Mouse (Mus musculus) MEL (cell line): ENCODE data around the gene Ly6g5b. TPM values are rescaled to one million over a fixed set of nuclear protein-coding genes. Genes with fewer than 3 reads are reported as not detected.

Source experiments
- polyA plus RNA-seq, 2 experiments: library from polyadenylated mRNA; stranded (reverse) in 1 of 2; unstranded in 1 of 2; fragments of >175 nt in 1 of 2; fragments of >200 nt in 1 of 2; gene quantifications; 2 replicates each; pipeline versions ENCODE4 v1.2.1 to v1.2.4; 2012; ENCODE audit warnings: low replicate concordance in 2 of 2, low read depth in 1 of 2; ENCODE audit not compliant: insufficient read length in 2 of 2, insufficient read depth in 1 of 2, missing spikeins in 1 of 2
- total RNA-seq: library from RNA; depleted of rRNA; stranded (reverse); fragments of 300-350 nt; gene quantifications from 2 replicates; pipeline ENCODE4 v1.2.3, GENCODE M21; 2012; rRNA removed

Ly6g5b gene
- total and polyA plus RNA-seq, 3 experiments, result 0.65 to 1.4 TPM; not detected in 1

Other genes starting within 250 kb of the Ly6g5b start
Only the 30 nearest of the 42 such genes appear.
- gene Hspa1l, start 142.7 kb downstream of the Ly6g5b start, total RNA-seq, result 0.07 and 0.15 TPM in 2 replicates
- 1 to 10 TPM in 1 of 2 experiments, not detected in 1; 1.6 TPM for gene Hspa1l, start 142.7 kb downstream of the Ly6g5b start, polyA plus RNA-seq
- 50.6 and 57.9 TPM in 2 replicates for gene Lsm2, start 133.6 kb downstream of the Ly6g5b start, total RNA-seq
- gene Lsm2, start 133.6 kb downstream of the Ly6g5b start, polyA plus RNA-seq, result 100 to 1,000 TPM in 1 of 2 experiments, not detected in 1; 180 TPM
- gene Vars, start 114.4 kb downstream of the Ly6g5b start, total RNA-seq, result 149 and 158 TPM in 2 replicates
- gene Vars, start 114.4 kb downstream of the Ly6g5b start, polyA plus RNA-seq, result 100 to 1,000 TPM in 1 of 2 experiments, not detected in 1; 251 TPM
- gene Vwa7, start 98.8 kb downstream of the Ly6g5b start, total RNA-seq, result 9.7 and 10.4 TPM in 2 replicates
- 1 to 10 TPM in 1 of 2 experiments, not detected in 1; 9.8 TPM for gene Vwa7, start 98.8 kb downstream of the Ly6g5b start, polyA plus RNA-seq
- 161 and 164 TPM in 2 replicates for gene Sapcd1, start 87.4 kb downstream of the Ly6g5b start, total RNA-seq
- gene Sapcd1, start 87.4 kb downstream of the Ly6g5b start, polyA plus RNA-seq, result 100 to 1,000 TPM in 1 of 2 experiments, not detected in 1; 124 TPM
- 17.9 and 26.3 TPM in 2 replicates for gene Msh5, start 68.7 kb downstream of the Ly6g5b start, total RNA-seq
- 10 to 100 TPM in 1 of 2 experiments, not detected in 1; 29.0 TPM for gene Msh5, start 68.7 kb downstream of the Ly6g5b start, polyA plus RNA-seq
- gene Clic1, start 65.5 kb downstream of the Ly6g5b start, total RNA-seq, result 285 and 333 TPM in 2 replicates
- gene Clic1, start 65.5 kb downstream of the Ly6g5b start, polyA plus RNA-seq, result 100 to 1,000 TPM; 309 to 335 TPM
- 9.9 and 11.1 TPM in 2 replicates for gene Ddah2, start 56.4 kb downstream of the Ly6g5b start, total RNA-seq
- 1 to 10 TPM in 1 of 2 experiments, not detected in 1; 8.6 TPM for gene Ddah2, start 56.4 kb downstream of the Ly6g5b start, polyA plus RNA-seq
- not detected in 2 replicates for gene Ly6g6c, start 50.0 kb downstream of the Ly6g5b start, total RNA-seq
- gene Ly6g6c, start 50.0 kb downstream of the Ly6g5b start, polyA plus RNA-seq, result under 1 TPM in 1 of 2 experiments, not detected in 1; 0.24 TPM
- not detected in 2 replicates for gene Mpig6b, start 49.2 kb downstream of the Ly6g5b start, total RNA-seq
- gene Mpig6b, start 49.2 kb downstream of the Ly6g5b start, polyA plus RNA-seq, result not detected
- 0.23 TPM in 1 of 2 replicates, not detected in the other for gene Ly6g6e, start 38.5 kb downstream of the Ly6g5b start, total RNA-seq
- gene Ly6g6e, start 38.5 kb downstream of the Ly6g5b start, polyA plus RNA-seq, result not detected
- 2.1 and 5.5 TPM in 2 replicates for gene Ly6g6d, start 37.4 kb downstream of the Ly6g5b start, total RNA-seq
- 1 to 10 TPM in 1 of 2 experiments, not detected in 1; 4.4 TPM for gene Ly6g6d, start 37.4 kb downstream of the Ly6g5b start, polyA plus RNA-seq
- gene Ly6g6f, start 29.8 kb downstream of the Ly6g5b start, total RNA-seq, result 1.4 and 3.0 TPM in 2 replicates
- gene Ly6g6f, start 29.8 kb downstream of the Ly6g5b start, polyA plus RNA-seq, result under 1 TPM in 1 of 2 experiments, not detected in 1; 0.88 TPM
- gene Abhd16a, start 26.2 kb downstream of the Ly6g5b start, total RNA-seq, result 86.9 and 126 TPM in 2 replicates
- 10 to 100 TPM in 1 of 2 experiments, not detected in 1; 96.1 TPM for gene Abhd16a, start 26.2 kb downstream of the Ly6g5b start, polyA plus RNA-seq
- gene Ly6g5c, start 7.1 kb downstream of the Ly6g5b start, total RNA-seq, result not detected in 2 replicates
- not detected for gene Ly6g5c, start 7.1 kb downstream of the Ly6g5b start, polyA plus RNA-seq
- gene Gpank1, start 6.0 kb upstream of the Ly6g5b start, total RNA-seq, result 44.7 and 44.9 TPM in 2 replicates
- gene Gpank1, start 6.0 kb upstream of the Ly6g5b start, polyA plus RNA-seq, result 10 to 100 TPM in 1 of 2 experiments, not detected in 1; 40.4 TPM
- gene Csnk2b, start 6.6 kb upstream of the Ly6g5b start, total RNA-seq, result 193 and 222 TPM in 2 replicates
- gene Csnk2b, start 6.6 kb upstream of the Ly6g5b start, polyA plus RNA-seq, result 100 to 1,000 TPM in 1 of 2 experiments, not detected in 1; 607 TPM
- gene D17H6S53E, start 10.9 kb upstream of the Ly6g5b start, total RNA-seq, result 9.3 and 13.6 TPM in 2 replicates
- 10 to 100 TPM in 1 of 2 experiments, not detected in 1; 11.6 TPM for gene D17H6S53E, start 10.9 kb upstream of the Ly6g5b start, polyA plus RNA-seq
- 0.15 TPM in 1 of 2 replicates, not detected in the other for gene Apom, start 16.6 kb upstream of the Ly6g5b start, total RNA-seq
- gene Apom, start 16.6 kb upstream of the Ly6g5b start, polyA plus RNA-seq, result under 1 TPM in 1 of 2 experiments, not detected in 1; 0.79 TPM
- gene Bag6, start 19.8 kb upstream of the Ly6g5b start, total RNA-seq, result 98.2 and 102 TPM in 2 replicates
- gene Bag6, start 19.8 kb upstream of the Ly6g5b start, polyA plus RNA-seq, result 100 to 1,000 TPM in 1 of 2 experiments, not detected in 1; 283 TPM
- gene Prrc2a, start 49.5 kb upstream of the Ly6g5b start, total RNA-seq, result 87.6 and 102 TPM in 2 replicates
- gene Prrc2a, start 49.5 kb upstream of the Ly6g5b start, polyA plus RNA-seq, result 100 to 1,000 TPM in 1 of 2 experiments, 10 to 100 TPM in 1; 71.0 to 663 TPM
- 0.29 and 0.42 TPM in 2 replicates for gene Aif1, start 60.6 kb upstream of the Ly6g5b start, total RNA-seq
- under 1 TPM in 1 of 2 experiments, not detected in 1; 0.45 TPM for gene Aif1, start 60.6 kb upstream of the Ly6g5b start, polyA plus RNA-seq
- gene Lst1, start 73.0 kb upstream of the Ly6g5b start, total RNA-seq, result 15.2 and 16.9 TPM in 2 replicates
- 10 to 100 TPM in 1 of 2 experiments, not detected in 1; 29.0 TPM for gene Lst1, start 73.0 kb upstream of the Ly6g5b start, polyA plus RNA-seq
- gene Ltb, start 79.0 kb upstream of the Ly6g5b start, total RNA-seq, result 0.75 and 1.1 TPM in 2 replicates
- gene Ltb, start 79.0 kb upstream of the Ly6g5b start, polyA plus RNA-seq, result 1 to 10 TPM in 1 of 2 experiments, not detected in 1; 1.5 TPM
- 0.95 and 1.2 TPM in 2 replicates for gene Tnf, start 86.6 kb upstream of the Ly6g5b start, total RNA-seq
- gene Tnf, start 86.6 kb upstream of the Ly6g5b start, polyA plus RNA-seq, result 1 to 10 TPM in 1 of 2 experiments, not detected in 1; 2.0 TPM
- gene Lta, start 89.9 kb upstream of the Ly6g5b start, total RNA-seq, result not detected in 2 replicates
- under 1 TPM in 1 of 2 experiments, not detected in 1; 0.24 TPM for gene Lta, start 89.9 kb upstream of the Ly6g5b start, polyA plus RNA-seq
- not detected in 2 replicates for gene Gm16181, start 105.4 kb upstream of the Ly6g5b start, total RNA-seq
- gene Gm16181, start 105.4 kb upstream of the Ly6g5b start, polyA plus RNA-seq, result under 1 TPM in 1 of 2 experiments, not detected in 1; 0.58 TPM
- 0.46 and 0.56 TPM in 2 replicates for gene Atp6v1g2, start 118.2 kb upstream of the Ly6g5b start, total RNA-seq
- gene Atp6v1g2, start 118.2 kb upstream of the Ly6g5b start, polyA plus RNA-seq, result 1 to 10 TPM in 1 of 2 experiments, not detected in 1; 4.7 TPM
- gene Nfkbil1, start 120.4 kb upstream of the Ly6g5b start, total RNA-seq, result 10.1 and 10.3 TPM in 2 replicates
- gene Nfkbil1, start 120.4 kb upstream of the Ly6g5b start, polyA plus RNA-seq, result 10 to 100 TPM in 1 of 2 experiments, not detected in 1; 26.0 TPM
- gene Ddx39b, start 126.3 kb upstream of the Ly6g5b start, total RNA-seq, result 206 and 270 TPM in 2 replicates
- gene Ddx39b, start 126.3 kb upstream of the Ly6g5b start, polyA plus RNA-seq, result 100 to 1,000 TPM; 581 to 787 TPM